Mouse (Mus musculus) forebrain, embryonic 11.5 days (tissue): ENCODE measurements around the gene 1700102P08Rik. TPM values are rescaled to one million over a fixed set of nuclear protein-coding genes. Genes with fewer than 3 reads are reported as not detected.

ENCODE experiments used
- ATAC-seq: fragments of 200-750 bp; cut with Nextera tagmentation; replicated peaks from 2 replicates; pipeline ENCODE4 v1.8.0; 2017; ENCODE audit warnings: moderate TSS enrichment; ENCODE audit not compliant: low FRiP score
- DNase-seq: peaks from one replicate; pipeline ENCODE4 v3.0.0-alpha.2; 2017; ENCODE audit warnings: low spot score
- H3K27ac ChIP-seq: fragments of 300-500 bp; sonication (generic); 2 replicates; pipeline ENCODE4 v1.5.1; 2014; ENCODE audit warnings: low read depth, low read length
- H3K27me3 ChIP-seq: fragments of 300-500 bp; sonication (generic); 2 replicates; pipeline ENCODE4 v1.6.1; 2014; ENCODE audit warnings: mild to moderate bottlenecking, low read length, mixed read lengths; ENCODE audit not compliant: control insufficient read depth, insufficient read depth
- H3K36me3 ChIP-seq: fragments of 300-500 bp; sonication (generic); 2 replicates; pipeline ENCODE4 v1.6.1; 2014; ENCODE audit warnings: mild to moderate bottlenecking, low read length, moderate library complexity, mixed read lengths; ENCODE audit not compliant: control insufficient read depth, insufficient read depth
- H3K4me1 ChIP-seq: fragments of 300-500 bp; sonication (generic); replicated peaks from 2 replicates; pipeline ENCODE4 v1.6.1; 2014; ENCODE audit warnings: low read length, mixed read lengths; ENCODE audit not compliant: control insufficient read depth, insufficient read depth
- H3K4me2 ChIP-seq: fragments of 300-500 bp; sonication (generic); 2 replicates; pipeline ENCODE4 v1.6.1; 2014; ENCODE audit warnings: low read depth, mild to moderate bottlenecking, low read length, moderate library complexity, mixed read lengths; ENCODE audit not compliant: severe bottlenecking
- H3K4me3 ChIP-seq: fragments of 300-500 bp; sonication (generic); 2 replicates; pipeline ENCODE4 v1.5.1; 2014; ENCODE audit warnings: low read depth, low read length
- H3K9ac ChIP-seq: fragments of 300-500 bp; sonication (generic); 2 replicates; pipeline ENCODE4 v1.6.1; 2014; ENCODE audit warnings: low read length
- H3K9me3 ChIP-seq: fragments of 300-500 bp; sonication (generic); 2 replicates; pipeline ENCODE4 v1.6.1; 2016; ENCODE audit warnings: low read length, mixed read lengths; ENCODE audit not compliant: control insufficient read depth
- WGBS: fragments of 180-500 bp; shearing (Covaris S2); extraction: QIAGEN DNeasy Blood & Tissue Kit; methylation state at CpG from one replicate; pipeline ENCODE4 v1.1.7; 2014; 5-methylcytosine and 5-hydroxymethylcytosine counted together
- polyA plus RNA-seq: library from polyadenylated mRNA; unstranded; fragments of >200 nt; fragmentation: Nextera tagmentation; extraction: Ambion mirVana; gene quantifications from 2 replicates; pipeline ENCODE4 v1.2.1, GENCODE M21; 2014

1700102P08Rik gene
- polyA plus RNA-seq, 1 experiment from 2014 or later, result 0.80 TPM

- H3K4me3 ChIP-seq, result no peak overlapping the region
- no peaks in the 10 kb centered on the region for H3K27me3 ChIP-seq
- no peak overlapping the region for H3K9ac ChIP-seq
- no peaks in the 10 kb centered on the region for H3K9me3 ChIP-seq
- no peaks in the 10 kb centered on the region for H3K4me1 ChIP-seq
- 92% methylated on average over 9 of the region's 9 CpGs for WGBS
- H3K27ac ChIP-seq, result no peak overlapping the region
- H3K36me3 ChIP-seq, result peaks cover 19% of the 10 kb centered on the region
- no peak for ATAC-seq
- no peak overlapping the region for H3K4me2 ChIP-seq
- DNase-seq, result no peak
These were observed 14.4 kb upstream of the 1700102P08Rik start for GRCm38 (mm10) chr9:108378234-108378633.

DNA sequence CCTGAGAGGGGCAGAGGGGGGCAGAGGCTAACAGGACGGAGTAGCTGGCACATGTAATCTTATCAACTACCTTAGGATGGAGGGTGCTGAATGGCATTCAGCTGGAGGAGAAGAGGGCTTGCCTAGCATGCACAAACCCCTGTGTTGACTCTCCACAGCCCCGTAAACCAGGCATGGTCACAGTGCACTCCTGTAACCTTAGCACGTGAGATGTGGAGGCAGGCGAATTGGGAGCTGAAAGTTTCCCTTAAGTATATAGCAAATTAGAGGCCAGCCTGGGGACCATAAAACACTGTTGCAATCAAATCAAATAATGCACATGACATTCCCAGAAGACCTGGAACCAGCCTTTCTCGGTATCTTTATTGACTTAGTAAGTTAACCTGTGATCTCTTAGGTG, 13.9 kb upstream of the 1700102P08Rik start:
- no peak for ATAC-seq

DNA sequence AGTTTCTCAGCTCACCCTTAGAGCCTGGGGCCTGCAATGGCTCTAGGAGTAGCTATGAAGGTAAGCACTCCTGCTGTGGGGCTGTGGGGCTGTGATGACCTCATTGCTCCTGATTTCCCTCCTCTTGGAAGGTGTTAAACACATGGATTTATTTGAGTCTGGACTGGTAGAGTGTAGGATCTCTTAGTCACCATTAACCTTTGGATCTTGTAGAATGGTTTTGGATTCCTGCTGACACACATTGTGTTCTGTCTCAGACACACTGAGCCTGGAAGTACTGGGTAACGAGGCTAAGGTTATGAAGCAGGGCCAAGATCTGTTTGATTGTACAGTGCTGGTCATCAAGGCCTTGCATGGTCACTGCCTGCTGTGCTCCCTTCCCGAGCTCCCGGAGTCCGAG, 13.3 kb upstream of the 1700102P08Rik start:
- 90% methylated on average over 4 of the region's 4 CpGs for WGBS
- no peaks in the 10 kb centered on the region for H3K4me1 ChIP-seq
- no peak for ATAC-seq
- H3K9ac ChIP-seq, result no peak overlapping the region
- H3K27me3 ChIP-seq, result no peaks in the 10 kb centered on the region
- H3K4me3 ChIP-seq, result no peak overlapping the region
- DNase-seq, result no peak
- no peak overlapping the region for H3K4me2 ChIP-seq
- H3K36me3 ChIP-seq, result peaks cover 19% of the 10 kb centered on the region; the same call in 1 of the 2 replicates
- no peak overlapping the region for H3K27ac ChIP-seq
- no peaks in the 10 kb centered on the region for H3K9me3 ChIP-seq

More for the DNA sequence above, 13.9 kb upstream of the 1700102P08Rik start:
- H3K27me3 ChIP-seq, result no peaks in the 10 kb centered on the region
- no peaks in the 10 kb centered on the region for H3K4me1 ChIP-seq
- DNase-seq, result no peak
- H3K4me2 ChIP-seq, result no peak overlapping the region
- H3K36me3 ChIP-seq, result peaks cover 18% of the 10 kb centered on the region
- H3K4me3 ChIP-seq, result no peak overlapping the region
- no peak overlapping the region for H3K9ac ChIP-seq
- 96% methylated on average over 5 of the region's 5 CpGs for WGBS
- H3K9me3 ChIP-seq, result no peaks in the 10 kb centered on the region
- no peak overlapping the region for H3K27ac ChIP-seq

GRCm38 (mm10) chr9:108381382-108381781, 11.2 kb upstream of the 1700102P08Rik start:
- Histone ChIP-seq H3K4me2 (no peak overlapping the region), H3K9ac (no peak overlapping the region), H3K27ac (no peak overlapping the region), H3K36me3 (peaks cover 22% of the 10 kb centered on the region; the same call in 1 of the 2 replicates), H3K9me3 (no peaks in the 10 kb centered on the region), H3K4me3 (no peak overlapping the region), H3K4me1 (no peaks in the 10 kb centered on the region), H3K27me3 (no peaks in the 10 kb centered on the region)
- 95% methylated on average over 9 of the region's 9 CpGs for WGBS
- DNase-seq (no peak), ATAC-seq (no peak)

GRCm38 (mm10) chr9:108385006-108385405, 7.6 kb upstream of the 1700102P08Rik start:
- DNase-seq, result no peak
- H3K27ac ChIP-seq, result no peak overlapping the region
- WGBS, result 80% methylated on average over 7 of the region's 7 CpGs

DNA sequence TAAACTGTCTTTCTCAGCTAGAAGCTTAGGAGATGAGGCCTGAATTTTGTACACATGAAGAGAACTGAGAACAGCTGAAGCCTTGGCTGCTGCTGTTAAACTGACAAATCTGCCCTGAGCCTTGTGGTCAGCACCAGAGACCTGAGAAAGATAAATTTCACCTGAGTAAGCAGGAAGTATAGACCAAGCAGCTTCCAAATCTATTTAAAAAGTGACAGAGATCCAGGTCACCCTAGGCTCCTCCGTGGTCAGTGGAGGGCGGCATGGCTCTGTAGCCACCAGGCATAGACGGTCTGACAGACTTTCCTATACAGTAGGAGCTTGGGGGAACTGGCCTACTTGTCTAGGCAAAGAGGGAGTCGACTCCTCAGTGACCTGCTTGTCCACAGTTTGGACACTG, 5.8 kb upstream of the 1700102P08Rik start:
- Histone ChIP-seq H3K9ac (no peak overlapping the region), H3K4me2 (no peak overlapping the region), H3K27ac (no peak overlapping the region), H3K36me3 (peaks cover 21% of the 10 kb centered on the region; the same call in 1 of the 2 replicates), H3K4me3 (no peak overlapping the region), H3K4me1 (no peaks in the 10 kb centered on the region), H3K9me3 (no peaks in the 10 kb centered on the region), H3K27me3 (no peaks in the 10 kb centered on the region)
- 91% methylated on average over 4 of the region's 4 CpGs for WGBS
- ATAC-seq (no peak), DNase-seq (no peak)

More at GRCm38 (mm10) chr9:108385006-108385405, 7.6 kb upstream of the 1700102P08Rik start:
- Histone ChIP-seq H3K4me2 (no peak overlapping the region), H3K36me3 (peaks cover 22% of the 10 kb centered on the region; the same call in 1 of the 2 replicates), H3K27me3 (no peaks in the 10 kb centered on the region), H3K9ac (no peak overlapping the region), H3K9me3 (no peaks in the 10 kb centered on the region), H3K4me1 (no peaks in the 10 kb centered on the region), H3K4me3 (no peak overlapping the region)
- no peak for ATAC-seq

GRCm38 (mm10) chr9:108388601-108389000, 4.0 kb upstream of the 1700102P08Rik start:
- peaks cover 17% of the 10 kb centered on the region; the same call in 1 of the 2 replicates for H3K36me3 ChIP-seq
- H3K27ac ChIP-seq, result no peak overlapping the region; the same call in 1 of the 2 replicates
- H3K4me3 ChIP-seq, result no peak overlapping the region
- H3K27me3 ChIP-seq, result no peaks in the 10 kb centered on the region
- H3K9me3 ChIP-seq, result no peaks in the 10 kb centered on the region
- H3K4me2 ChIP-seq, result no peak overlapping the region
- WGBS, result 91% methylated on average over 10 of the region's 10 CpGs
- H3K9ac ChIP-seq, result no peak overlapping the region
- ATAC-seq, result no peak
- DNase-seq, result no peak
- no peaks in the 10 kb centered on the region for H3K4me1 ChIP-seq

DNA sequence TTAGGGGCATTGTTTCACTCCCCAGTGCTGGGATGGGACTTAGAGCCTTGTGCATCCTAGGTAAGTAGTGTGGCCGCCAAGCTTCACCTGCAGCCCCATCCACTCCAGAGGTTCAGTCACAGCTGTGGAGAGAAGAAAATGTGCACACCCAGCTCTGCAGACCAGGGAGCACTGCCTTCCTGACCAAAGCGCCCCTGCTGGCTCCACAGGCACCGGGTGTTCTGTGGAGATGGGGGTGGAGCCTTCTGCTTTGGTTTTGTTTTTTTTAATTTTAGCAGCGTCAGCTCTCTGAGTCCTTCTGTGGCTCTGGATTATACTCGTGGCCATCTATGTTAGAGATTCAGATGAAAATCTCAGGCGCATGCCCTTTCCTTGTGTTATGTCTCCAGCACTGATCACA, 3.4 kb upstream of the 1700102P08Rik start:
- no peak overlapping the region for H3K4me2 ChIP-seq
- no peak for DNase-seq
- 85% methylated on average over 6 of the region's 6 CpGs for WGBS
- H3K27me3 ChIP-seq, result no peaks in the 10 kb centered on the region
- H3K9me3 ChIP-seq, result no peaks in the 10 kb centered on the region
- no peaks in the 10 kb centered on the region for H3K4me1 ChIP-seq
- H3K27ac ChIP-seq, result no peak overlapping the region
- H3K4me3 ChIP-seq, result no peak overlapping the region
- ATAC-seq, result no peak
- H3K9ac ChIP-seq, result no peak overlapping the region
- H3K36me3 ChIP-seq, result peaks cover 14% of the 10 kb centered on the region; the same call in 1 of the 2 replicates

DNA sequence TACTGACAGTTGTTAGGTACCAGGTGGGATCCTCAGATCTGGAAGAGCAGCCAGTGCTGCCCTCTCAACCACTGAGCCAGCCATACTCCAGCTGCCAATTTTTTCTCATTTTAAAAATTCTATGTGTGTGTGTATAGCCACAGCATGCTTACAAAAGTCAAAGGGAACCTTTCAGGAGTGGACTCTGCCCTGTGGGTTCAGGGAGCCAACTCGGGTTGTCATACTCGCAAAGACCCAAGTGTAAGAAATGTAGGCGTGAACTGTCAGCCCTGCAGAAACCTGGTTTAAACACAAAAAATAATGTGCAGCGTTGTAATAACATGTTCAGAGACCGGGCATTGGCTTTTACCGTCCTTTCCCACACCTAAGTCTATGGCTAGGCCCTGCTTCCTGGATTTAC, 1.6 kb downstream of the 1700102P08Rik start:
- Histone ChIP-seq H3K9ac (no peak overlapping the region), H3K4me2 (no peak overlapping the region), H3K36me3 (peaks cover 5% of the 10 kb centered on the region; the same call in 1 of the 2 replicates), H3K4me1 (no peaks in the 10 kb centered on the region), H3K4me3 (no peak overlapping the region), H3K9me3 (no peaks in the 10 kb centered on the region), H3K27ac (no peak overlapping the region), H3K27me3 (no peaks in the 10 kb centered on the region)
- DNase-seq, result peak; percentile 31
- 94% methylated on average over 6 of the region's 6 CpGs for WGBS
- ATAC-seq, result no peak
